Mouse (Mus musculus) megakaryocyte-erythroid progenitor cell, adult 5 weeks (primary cell): ENCODE data around the gene Apba1. TPM values are rescaled to one million over a fixed set of nuclear protein-coding genes. Genes with fewer than 3 reads are reported as not detected.

Experiments
- polyA plus RNA-seq: library from polyadenylated mRNA; stranded (reverse); fragments of >175 nt; gene quantifications from 2 replicates; pipeline ENCODE4 v1.2.3, GENCODE M21; 2012

Gene Apba1
- 4.5 and 9.5 TPM in 2 replicates for polyA plus RNA-seq

GRCm38 (mm10) chr19:23758554-23759321, at the start of gene Apba1:
Apba1 (plus strand) TSS chr19:23758887.

Other genes starting within 250 kb of the Apba1 start
- not detected in 2 replicates for gene 1700028P14Rik, start 106.1 kb upstream of the Apba1 start, polyA plus RNA-seq
- gene Ptar1, start 71.5 kb upstream of the Apba1 start, polyA plus RNA-seq, result 0.43 and 0.94 TPM in 2 replicates